Mouse (Mus musculus): ENCODE measurements around the gene Dgki. TPM values are rescaled to one million over a fixed set of nuclear protein-coding genes. Genes with fewer than 3 reads are reported as not detected.

Dgki gene
- polyA plus RNA-seq, 1 experiment: not detected

DNA sequence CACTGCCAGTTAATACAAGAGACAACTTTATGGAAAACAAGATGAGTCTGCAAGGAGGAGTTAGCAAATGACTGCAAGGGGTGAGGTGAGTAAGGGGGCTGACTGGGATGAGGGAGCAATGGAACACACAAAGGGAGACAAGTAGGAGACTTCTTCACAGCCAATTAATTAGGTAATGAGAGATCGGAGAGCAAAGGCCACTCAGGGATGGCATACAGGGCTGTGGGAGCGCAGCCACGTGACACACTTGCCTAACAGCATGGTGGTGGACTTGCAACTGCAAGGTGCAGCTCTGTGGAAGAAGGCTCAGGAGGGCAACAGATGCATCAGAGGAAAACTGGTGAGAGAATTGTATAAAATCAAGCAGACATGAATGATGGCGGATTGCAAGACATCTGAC lies 339.3 kb downstream of the Dgki start:
- Histone ChIP-seq H3ac (ENCODE audit: control insufficient read depth, insufficient read length, low read depth) (no peak overlapping the region), H3K79me3 (ENCODE audit: low read depth) (no peaks in the 10 kb centered on the region), H3K36me3 (ENCODE audit: control insufficient read depth, insufficient read depth) (no peaks in the 10 kb centered on the region), H3K27me3 (ENCODE audit: control insufficient read depth, insufficient read depth, insufficient read length) (no peaks in the 10 kb centered on the region), H3K4me3 (ENCODE audit: insufficient read depth, poor library complexity, severe bottlenecking) (no peak overlapping the region), H3K79me2 (ENCODE audit: control insufficient read depth, insufficient read depth) (no peaks in the 10 kb centered on the region)
- TF ChIP-seq FOSL1 (IDR thresholded peaks at IDR 0.05; ENCODE audit: insufficient read depth, low read length, poor library complexity, severe bottlenecking) (no peak), MYOG (IDR thresholded peaks at IDR 0.05; ENCODE audit: control insufficient read depth, extremely low read depth, insufficient read length) (no peak), USF1 (IDR thresholded peaks at IDR 0.05; ENCODE audit: low read depth) (no peak), MYOD1 (IDR thresholded peaks at IDR 0.05; ENCODE audit: control insufficient read depth, insufficient read length, low read depth) (no peak), CEBPB (IDR thresholded peaks at IDR 0.05; ENCODE audit: low read depth) (no peak), CTCF (IDR thresholded peaks at IDR 0.05; ENCODE audit: control insufficient read depth, insufficient read depth, insufficient read length) (no peak), MAX (IDR thresholded peaks at IDR 0.05) (no peak)

GRCm38 (mm10) chr6:36955293-36955692 lies 344.7 kb downstream of the Dgki start:
- H3ac ChIP-seq (ENCODE audit: control insufficient read depth, insufficient read length, low read depth): no peak overlapping the region
- H3K79me3 ChIP-seq (ENCODE audit: low read depth): no peaks in the 10 kb centered on the region
- TF ChIP-seq USF1 (IDR thresholded peaks at IDR 0.05; ENCODE audit: low read depth) (no peak), CEBPB (IDR thresholded peaks at IDR 0.05; ENCODE audit: low read depth) (no peak), FOSL1 (IDR thresholded peaks at IDR 0.05; ENCODE audit: insufficient read depth, low read length, poor library complexity, severe bottlenecking) (no peak), MAX (IDR thresholded peaks at IDR 0.05) (no peak), MYOG (IDR thresholded peaks at IDR 0.05; ENCODE audit: control insufficient read depth, extremely low read depth, insufficient read length) (no peak), CTCF (IDR thresholded peaks at IDR 0.05; ENCODE audit: control insufficient read depth, insufficient read depth, insufficient read length) (no peak), MYOD1 (IDR thresholded peaks at IDR 0.05; ENCODE audit: control insufficient read depth, insufficient read length, low read depth) (no peak)
- H3K79me2 ChIP-seq (ENCODE audit: control insufficient read depth, insufficient read depth): no peaks in the 10 kb centered on the region
- no peaks in the 10 kb centered on the region for H3K36me3 ChIP-seq (ENCODE audit: control insufficient read depth, insufficient read depth)
- H3K4me3 ChIP-seq (ENCODE audit: insufficient read depth, poor library complexity, severe bottlenecking): no peak overlapping the region
- H3K27me3 ChIP-seq (ENCODE audit: control insufficient read depth, insufficient read depth, insufficient read length): no peaks in the 10 kb centered on the region

- H3K4me3 ChIP-seq (ENCODE audit: insufficient read depth, poor library complexity, severe bottlenecking): no peak overlapping the region
- H3ac ChIP-seq (ENCODE audit: control insufficient read depth, insufficient read length, low read depth): no peak overlapping the region
- no peaks in the 10 kb centered on the region for H3K36me3 ChIP-seq (ENCODE audit: control insufficient read depth, insufficient read depth)
- no peak for TF ChIP-seq USF1 (IDR thresholded peaks at IDR 0.05; ENCODE audit: low read depth)
- TF ChIP-seq CEBPB (IDR thresholded peaks at IDR 0.05; ENCODE audit: low read depth): no peak
- no peak for TF ChIP-seq MYOD1 (IDR thresholded peaks at IDR 0.05; ENCODE audit: control insufficient read depth, insufficient read length, low read depth)
- no peak for TF ChIP-seq FOSL1 (IDR thresholded peaks at IDR 0.05; ENCODE audit: insufficient read depth, low read length, poor library complexity, severe bottlenecking)
- no peak for TF ChIP-seq MAX (IDR thresholded peaks at IDR 0.05)
- no peak for TF ChIP-seq MYOG (IDR thresholded peaks at IDR 0.05; ENCODE audit: control insufficient read depth, extremely low read depth, insufficient read length)
- TF ChIP-seq CTCF (IDR thresholded peaks at IDR 0.05; ENCODE audit: control insufficient read depth, insufficient read depth, insufficient read length): no peak
- no peaks in the 10 kb centered on the region for H3K79me2 ChIP-seq (ENCODE audit: control insufficient read depth, insufficient read depth)
- H3K79me3 ChIP-seq (ENCODE audit: low read depth): no peaks in the 10 kb centered on the region
- H3K27me3 ChIP-seq (ENCODE audit: control insufficient read depth, insufficient read depth, insufficient read length): no peaks in the 10 kb centered on the region
Measured at GRCm38 (mm10) chr6:36950648-36951047, 349.3 kb downstream of the Dgki start.

- TF ChIP-seq MAX (IDR thresholded peaks at IDR 0.05) (no peak), CEBPB (IDR thresholded peaks at IDR 0.05; ENCODE audit: low read depth) (no peak), FOSL1 (IDR thresholded peaks at IDR 0.05; ENCODE audit: insufficient read depth, low read length, poor library complexity, severe bottlenecking) (no peak), USF1 (IDR thresholded peaks at IDR 0.05; ENCODE audit: low read depth) (no peak)
- H3K36me3 ChIP-seq (ENCODE audit: control insufficient read depth, insufficient read depth): no peaks in the 10 kb centered on the region
- no peaks in the 10 kb centered on the region for H3K79me3 ChIP-seq (ENCODE audit: low read depth)
Measured at GRCm38 (mm10) chr6:36947861-36948260, 352.1 kb downstream of the Dgki start.

DNA sequence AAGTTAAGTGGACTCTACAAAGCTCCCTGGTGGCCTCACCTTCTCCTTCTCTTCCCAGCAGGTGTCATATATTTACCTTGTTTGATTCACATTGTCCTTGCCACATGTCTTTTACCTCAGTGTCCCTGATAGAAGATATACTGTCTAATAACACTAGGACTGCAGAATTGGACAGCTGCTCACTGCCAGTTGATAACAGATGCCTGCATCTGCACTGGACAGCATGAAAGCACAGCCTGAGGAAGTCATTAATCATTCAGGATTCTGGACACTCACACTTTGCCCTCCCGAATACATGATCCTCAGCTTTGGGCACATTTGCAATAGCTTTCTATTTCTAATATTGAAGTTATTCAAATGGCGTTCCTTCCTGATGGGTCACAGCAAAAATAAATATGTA lies 362.5 kb downstream of the Dgki start:
- Histone ChIP-seq H3K27me3 (ENCODE audit: control insufficient read depth, insufficient read depth, insufficient read length) (no peaks in the 10 kb centered on the region), H3K79me3 (ENCODE audit: low read depth) (no peaks in the 10 kb centered on the region), H3ac (ENCODE audit: control insufficient read depth, insufficient read length, low read depth) (no peak overlapping the region), H3K4me3 (ENCODE audit: insufficient read depth, poor library complexity, severe bottlenecking) (no peak overlapping the region), H3K79me2 (ENCODE audit: control insufficient read depth, insufficient read depth) (no peaks in the 10 kb centered on the region), H3K36me3 (ENCODE audit: control insufficient read depth, insufficient read depth) (no peaks in the 10 kb centered on the region)
- no peak for TF ChIP-seq MAX (IDR thresholded peaks at IDR 0.05)
- no peak for TF ChIP-seq CEBPB (IDR thresholded peaks at IDR 0.05; ENCODE audit: low read depth)
- no peak for TF ChIP-seq USF1 (IDR thresholded peaks at IDR 0.05; ENCODE audit: low read depth)
- no peak for TF ChIP-seq MYOG (IDR thresholded peaks at IDR 0.05; ENCODE audit: control insufficient read depth, extremely low read depth, insufficient read length)
- no peak for TF ChIP-seq CTCF (IDR thresholded peaks at IDR 0.05; ENCODE audit: control insufficient read depth, insufficient read depth, insufficient read length)
- no peak for TF ChIP-seq FOSL1 (IDR thresholded peaks at IDR 0.05; ENCODE audit: insufficient read depth, low read length, poor library complexity, severe bottlenecking)
- TF ChIP-seq MYOD1 (IDR thresholded peaks at IDR 0.05; ENCODE audit: control insufficient read depth, insufficient read length, low read depth): no peak

More at GRCm38 (mm10) chr6:36947861-36948260, 352.1 kb downstream of the Dgki start:
- H3K4me3 ChIP-seq (ENCODE audit: insufficient read depth, poor library complexity, severe bottlenecking): no peak overlapping the region
- no peaks in the 10 kb centered on the region for H3K27me3 ChIP-seq (ENCODE audit: control insufficient read depth, insufficient read depth, insufficient read length)
- no peaks in the 10 kb centered on the region for H3K79me2 ChIP-seq (ENCODE audit: control insufficient read depth, insufficient read depth)
- no peak overlapping the region for H3ac ChIP-seq (ENCODE audit: control insufficient read depth, insufficient read length, low read depth)

DNA sequence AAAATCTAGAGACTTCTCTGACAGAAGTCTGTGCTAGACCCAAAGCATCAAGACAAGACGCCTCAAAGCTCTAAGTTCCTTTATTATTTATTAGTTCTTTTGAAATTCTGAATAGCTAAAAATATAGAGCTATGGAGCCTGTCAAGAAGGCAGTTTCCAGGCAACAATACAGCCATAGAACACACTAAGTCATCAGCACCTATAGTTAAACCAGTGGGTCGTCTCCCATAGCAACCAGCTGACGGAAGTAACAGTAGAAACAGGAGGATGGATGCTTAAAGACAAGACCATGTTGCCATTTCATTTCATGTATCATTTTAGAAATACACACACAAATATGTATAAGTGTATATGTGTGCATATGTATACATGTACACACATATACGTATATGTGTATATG lies 363.2 kb downstream of the Dgki start:
- Histone ChIP-seq H3ac (ENCODE audit: control insufficient read depth, insufficient read length, low read depth) (no peak overlapping the region), H3K4me3 (ENCODE audit: insufficient read depth, poor library complexity, severe bottlenecking) (no peak overlapping the region), H3K27me3 (ENCODE audit: control insufficient read depth, insufficient read depth, insufficient read length) (no peaks in the 10 kb centered on the region), H3K79me3 (ENCODE audit: low read depth) (no peaks in the 10 kb centered on the region), H3K79me2 (ENCODE audit: control insufficient read depth, insufficient read depth) (no peaks in the 10 kb centered on the region), H3K36me3 (ENCODE audit: control insufficient read depth, insufficient read depth) (no peaks in the 10 kb centered on the region)
- TF ChIP-seq MAX (IDR thresholded peaks at IDR 0.05): no peak
- TF ChIP-seq FOSL1 (IDR thresholded peaks at IDR 0.05; ENCODE audit: insufficient read depth, low read length, poor library complexity, severe bottlenecking): no peak
- no peak for TF ChIP-seq USF1 (IDR thresholded peaks at IDR 0.05; ENCODE audit: low read depth)
- TF ChIP-seq MYOG (IDR thresholded peaks at IDR 0.05; ENCODE audit: control insufficient read depth, extremely low read depth, insufficient read length): no peak
- no peak for TF ChIP-seq CTCF (IDR thresholded peaks at IDR 0.05; ENCODE audit: control insufficient read depth, insufficient read depth, insufficient read length)
- TF ChIP-seq CEBPB (IDR thresholded peaks at IDR 0.05; ENCODE audit: low read depth): no peak
- TF ChIP-seq MYOD1 (IDR thresholded peaks at IDR 0.05; ENCODE audit: control insufficient read depth, insufficient read length, low read depth): no peak
